Mouse (Mus musculus) neural tube, embryonic 14.5 days (tissue): ENCODE results near the gene Zfp493. TPM values are rescaled to one million over a fixed set of nuclear protein-coding genes. Genes with fewer than 3 reads are reported as not detected.
A peak's percentile ranks its signal among the peaks of the same experiment; 100 is the strongest.
"Not testable (repeated sequence)": the region's sequence is repeated elsewhere in the genome, so short reads cannot be mapped to it uniquely, and the experiment has no call there.

Experiments used
- ATAC-seq: fragments of 200-750 bp; cut with Nextera tagmentation; 2 replicates; pipeline ENCODE4 v1.8.0; 2017; ENCODE audit warnings: low read depth, mild to moderate bottlenecking, moderate TSS enrichment, moderate library complexity
- H3K27ac ChIP-seq: fragments of 300-500 bp; sonication (generic); 2 replicates; pipeline ENCODE4 v1.5.1; 2014; ENCODE audit warnings: low read depth, mild to moderate bottlenecking, control low read depth, low read length, moderate library complexity, mixed read lengths
- H3K27me3 ChIP-seq: fragments of 300-500 bp; sonication (generic); 2 replicates; pipeline ENCODE4 v1.6.1; 2014; ENCODE audit warnings: low read length; ENCODE audit not compliant: control insufficient read depth, insufficient read depth
- H3K36me3 ChIP-seq: fragments of 300-500 bp; sonication (generic); 2 replicates; pipeline ENCODE4 v1.6.1; 2014; ENCODE audit warnings: low read length, mixed read lengths; ENCODE audit not compliant: control insufficient read depth, insufficient read depth
- H3K4me1 ChIP-seq: fragments of 300-500 bp; sonication (generic); 2 replicates; pipeline ENCODE4 v1.6.1; 2014; ENCODE audit warnings: low read length; ENCODE audit not compliant: control insufficient read depth, insufficient read depth
- H3K4me2 ChIP-seq: fragments of 300-500 bp; sonication (generic); 2 replicates; pipeline ENCODE4 v1.6.1; 2014; ENCODE audit warnings: mild to moderate bottlenecking, low read depth, low read length, control low read depth
- H3K4me3 ChIP-seq: fragments of 300-500 bp; sonication (generic); 2 replicates; pipeline ENCODE4 v1.5.1; 2014; ENCODE audit warnings: low read depth, low read length, control low read depth, mixed read lengths
- H3K9ac ChIP-seq: fragments of 300-500 bp; sonication (generic); replicated peaks from 2 replicates; pipeline ENCODE4 v1.6.1; 2014; ENCODE audit warnings: low read depth, mild to moderate bottlenecking, control low read depth, low read length, mixed read lengths
- H3K9me3 ChIP-seq: fragments of 300-500 bp; sonication (generic); 2 replicates; pipeline ENCODE4 v1.6.1; 2016; ENCODE audit warnings: low read length; ENCODE audit not compliant: control insufficient read depth
- WGBS: fragments of 180-500 bp; shearing (Covaris S2); extraction: QIAGEN DNeasy Blood & Tissue Kit; methylation state at CpG from one replicate; pipeline ENCODE4 v1.1.7; 2014; 5-methylcytosine and 5-hydroxymethylcytosine counted together
- polyA plus RNA-seq: library from polyadenylated mRNA; unstranded; fragments of >200 nt; fragmentation: Nextera tagmentation; extraction: Ambion mirVana; gene quantifications from 2 replicates; pipeline ENCODE4 v1.2.1, GENCODE M21; 2014

Gene Zfp493
- polyA plus RNA-seq, 1 experiment from 2014 or later, result 3.3 TPM

- ATAC-seq, result no peak
- H3K9ac ChIP-seq, result no peak overlapping the region
- no peaks in the 10 kb centered on the region for H3K4me1 ChIP-seq
- no peak overlapping the region for H3K4me2 ChIP-seq
- H3K27ac ChIP-seq, result no peak overlapping the region
- H3K9me3 ChIP-seq, result no peaks in the 10 kb centered on the region
- WGBS, result 93% methylated on average over 10 of the region's 10 CpGs
- no peak overlapping the region for H3K4me3 ChIP-seq
- no peaks in the 10 kb centered on the region for H3K36me3 ChIP-seq
- no peaks in the 10 kb centered on the region for H3K27me3 ChIP-seq
These were observed 12.5 kb downstream of the Zfp493 start for GRCm38 (mm10) chr13:67791921-67792455.

- 60% methylated on average over 3 of the region's 3 CpGs for WGBS
- Histone ChIP-seq H3K4me1 (no peaks in the 10 kb centered on the region), H3K27ac (no peak overlapping the region), H3K9ac (no peak overlapping the region), H3K27me3 (no peaks in the 10 kb centered on the region), H3K4me2 (no peak overlapping the region), H3K9me3 (no peaks in the 10 kb centered on the region), H3K36me3 (no peaks in the 10 kb centered on the region), H3K4me3 (no peak overlapping the region)
- ATAC-seq, result no peak
These were observed 19.1 kb downstream of the Zfp493 start for GRCm38 (mm10) chr13:67798618-67799017.

DNA sequence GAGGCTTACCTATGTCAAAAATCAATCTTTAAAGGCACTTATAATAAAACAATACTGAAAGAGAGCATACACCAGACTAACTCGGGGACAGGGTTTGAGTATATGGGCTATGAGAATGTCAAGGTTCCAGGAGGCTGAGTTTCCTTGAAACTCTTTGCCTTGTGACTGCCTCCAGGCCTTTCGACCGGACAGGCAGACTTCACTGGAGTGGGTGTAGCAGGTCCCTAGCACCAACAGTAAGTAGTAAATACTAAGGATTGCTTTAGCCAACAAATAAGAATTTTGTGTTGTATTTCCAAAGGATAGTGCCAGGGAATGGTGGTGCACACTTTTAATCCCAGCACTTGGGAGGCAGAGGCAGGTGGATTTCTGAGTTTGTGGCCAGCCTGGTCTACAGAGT is 19.7 kb downstream of the Zfp493 start:
- H3K27me3 ChIP-seq, H3K4me2 ChIP-seq, H3K4me3 ChIP-seq, H3K9me3 ChIP-seq, H3K4me1 ChIP-seq, H3K9ac ChIP-seq, ATAC-seq, H3K36me3 ChIP-seq, H3K27ac ChIP-seq: not testable (repeated sequence)
- WGBS, result 79% methylated on average over 3 of the region's 3 CpGs

GRCm38 (mm10) chr13:67811651-67812210 is 32.2 kb downstream of the Zfp493 start:
- no peak for ATAC-seq
- no peaks in the 10 kb centered on the region for H3K36me3 ChIP-seq
- H3K4me2 ChIP-seq, result no peak overlapping the region
- no peak overlapping the region for H3K9ac ChIP-seq
- H3K4me3 ChIP-seq, result no peak overlapping the region
- H3K27ac ChIP-seq, result no peak overlapping the region
- no peaks in the 10 kb centered on the region for H3K27me3 ChIP-seq
- WGBS, result 60% methylated on average over 1 of the region's 1 CpGs
- no peaks in the 10 kb centered on the region for H3K4me1 ChIP-seq
- no peaks in the 10 kb centered on the region for H3K9me3 ChIP-seq

DNA sequence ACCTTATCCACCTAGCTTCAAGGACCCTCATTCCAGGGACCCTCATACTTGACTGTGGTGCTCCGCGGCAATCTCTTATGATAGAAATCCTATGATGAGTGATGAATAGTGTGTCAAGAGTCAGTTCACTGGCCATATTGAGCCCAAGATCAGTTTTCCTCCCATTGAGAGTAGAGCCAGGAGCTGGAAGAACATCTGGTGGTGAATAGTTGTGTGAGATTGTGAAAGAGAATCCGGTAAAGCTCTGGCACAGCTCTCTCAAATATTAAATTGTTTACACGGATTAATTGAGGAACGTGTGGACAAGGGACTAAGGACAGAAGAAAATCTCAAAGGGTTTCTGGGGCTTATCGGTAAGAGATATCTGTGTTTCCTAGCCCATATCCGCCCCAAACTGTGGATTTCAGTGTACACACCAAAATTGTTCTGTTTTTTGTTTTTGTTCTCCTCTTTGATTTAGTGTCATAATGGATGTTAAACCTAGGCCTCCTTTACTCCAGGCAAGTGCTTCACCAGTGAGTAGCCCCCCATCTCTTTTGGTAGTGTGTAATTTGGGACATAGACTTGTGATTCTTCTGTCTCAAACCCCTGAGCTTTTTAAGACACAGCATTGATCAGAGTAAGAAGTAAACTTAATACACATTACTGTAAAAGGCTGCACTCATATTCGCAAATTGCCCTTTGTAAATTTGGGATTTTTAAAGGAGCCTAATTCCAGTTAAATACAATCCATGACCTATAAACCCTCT is 33.6 kb downstream of the Zfp493 start:
- no peak for ATAC-seq
- H3K27me3 ChIP-seq, result no peaks in the 10 kb centered on the region
- no peaks in the 10 kb centered on the region for H3K4me1 ChIP-seq
- WGBS, result 79% methylated on average over 8 of the region's 8 CpGs
- H3K36me3 ChIP-seq, result no peaks in the 10 kb centered on the region
- H3K4me2 ChIP-seq, result peak overlapping the region; percentile 54
- H3K9ac ChIP-seq, result no peak overlapping the region
- H3K9me3 ChIP-seq, result no peaks in the 10 kb centered on the region; the same call in 1 of the 2 replicates
- H3K27ac ChIP-seq, result peak overlapping the region; percentile 86; the same call in 1 of the 2 replicates
- peak overlapping the region; percentile 90 for H3K4me3 ChIP-seq

GRCm38 (mm10) chr13:67813710-67814660 is 34.5 kb downstream of the Zfp493 start, which contains the start of gene Zfp273:
Gene Zfp273, plus strand, starts transcription at chr13:67813740.
- Histone ChIP-seq H3K27ac (peak within 1 kb of the TSS; percentile 86), H3K36me3 (no peaks in the 10 kb centered on the region; the same call in 1 of the 2 replicates), H3K27me3 (no peaks in the 10 kb centered on the region), H3K4me3 (peak within 1 kb of the TSS; percentile 90), H3K9me3 (peaks cover 2% of the 10 kb centered on the region), H3K9ac (peak within 1 kb of the TSS; percentile 74), H3K4me1 (no peaks in the 10 kb centered on the region), H3K4me2 (peak within 1 kb of the TSS; percentile 54)
- 4% methylated on average over 31 of the region's 31 CpGs for WGBS
- peak; percentile 95 for ATAC-seq

DNA sequence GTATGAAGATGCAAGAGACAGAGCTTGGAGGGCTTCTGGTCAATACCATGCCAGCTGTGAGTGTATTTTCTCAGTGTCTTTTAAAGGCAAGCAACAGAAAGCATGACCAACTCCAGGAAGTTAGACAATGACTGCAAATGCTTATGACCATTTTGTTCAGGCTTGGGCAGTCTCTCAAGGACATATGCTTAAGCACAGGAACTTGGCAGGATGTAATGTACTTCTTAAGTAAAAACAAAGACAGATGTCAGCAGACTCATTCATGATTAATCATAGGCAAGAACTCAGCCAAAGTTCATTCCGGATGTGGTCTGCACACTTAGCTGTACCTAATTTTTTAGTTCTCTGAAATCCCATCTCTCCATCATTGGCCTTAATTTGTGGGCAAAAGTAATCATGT is 39.1 kb downstream of the Zfp493 start:
- Histone ChIP-seq H3K4me3 (no peak overlapping the region), H3K27ac (no peak overlapping the region), H3K4me2 (no peak overlapping the region), H3K27me3 (no peaks in the 10 kb centered on the region), H3K36me3 (no peaks in the 10 kb centered on the region; the same call in 1 of the 2 replicates), H3K9me3 (peaks cover 5% of the 10 kb centered on the region), H3K4me1 (no peaks in the 10 kb centered on the region), H3K9ac (no peak overlapping the region)
- 89% methylated on average over 1 of the region's 1 CpGs for WGBS
- ATAC-seq, result no peak

DNA sequence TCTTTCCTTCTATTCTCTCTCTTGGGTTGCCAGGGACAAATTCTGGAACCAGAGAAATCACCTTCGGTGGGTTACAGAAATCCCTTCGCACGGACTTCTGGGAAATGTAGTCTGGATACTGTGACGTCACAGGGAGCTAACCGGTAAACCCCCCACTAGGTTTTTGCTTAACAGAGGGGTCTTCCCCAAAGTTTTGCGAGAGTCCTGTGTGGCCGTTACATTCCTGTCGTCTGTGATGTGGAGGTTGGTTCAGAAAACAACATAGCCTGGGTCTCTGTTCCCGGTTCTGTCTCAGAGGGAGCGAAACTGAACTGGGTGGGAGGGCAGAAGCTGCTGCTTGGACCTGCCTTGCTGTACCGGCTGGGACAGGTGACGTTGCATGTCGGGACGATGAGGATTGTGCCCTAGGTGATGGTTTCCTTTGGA is 51.4 kb downstream of the Zfp493 start, which contains the start of gene Gm10037:
Gene Gm10037 (plus strand): TSS at position 196 of the 426 bp plus-strand sequence.
- peaks cover 8% of the 10 kb centered on the region for H3K36me3 ChIP-seq
- H3K9me3 ChIP-seq, result peaks cover 3% of the 10 kb centered on the region; the same call in 1 of the 2 replicates
- peak within 1 kb of the TSS; percentile 64 for H3K4me2 ChIP-seq
- no peak within 1 kb of the TSS for H3K27ac ChIP-seq
- no peaks in the 10 kb centered on the region for H3K27me3 ChIP-seq
- WGBS, result 3% methylated on average over 14 of the region's 14 CpGs
- peak; percentile 87 for ATAC-seq
- H3K9ac ChIP-seq, result peak within 1 kb of the TSS; percentile 61
- H3K4me1 ChIP-seq, result no peaks in the 10 kb centered on the region
- peak within 1 kb of the TSS; percentile 55 for H3K4me3 ChIP-seq
